Mouse (Mus musculus) thymus, adult 2 months (tissue): ENCODE measurements around the gene Txlnb.

Source experiments
- CTCF ChIP-seq: fragments of 200-500 bp; IDR thresholded peaks from 2 replicates; pipeline ENCODE4 v1.5.1; 2012; ENCODE audit warnings: mild to moderate bottlenecking, control low read depth, low read length, moderate library complexity, borderline replicate concordance; ENCODE audit not compliant: control insufficient read depth, poor library complexity, insufficient read depth; ENCODE audit errors: extremely low read depth
- POLR2A ChIP-seq: fragments of 200-500 bp; IDR thresholded peaks from 2 replicates; pipeline ENCODE4 v1.6.1; 2012; ENCODE audit warnings: mild to moderate bottlenecking, low read length, control low read depth, moderate library complexity; ENCODE audit not compliant: control insufficient read depth, poor library complexity, insufficient read depth; ENCODE audit errors: extremely low read depth

DNA sequence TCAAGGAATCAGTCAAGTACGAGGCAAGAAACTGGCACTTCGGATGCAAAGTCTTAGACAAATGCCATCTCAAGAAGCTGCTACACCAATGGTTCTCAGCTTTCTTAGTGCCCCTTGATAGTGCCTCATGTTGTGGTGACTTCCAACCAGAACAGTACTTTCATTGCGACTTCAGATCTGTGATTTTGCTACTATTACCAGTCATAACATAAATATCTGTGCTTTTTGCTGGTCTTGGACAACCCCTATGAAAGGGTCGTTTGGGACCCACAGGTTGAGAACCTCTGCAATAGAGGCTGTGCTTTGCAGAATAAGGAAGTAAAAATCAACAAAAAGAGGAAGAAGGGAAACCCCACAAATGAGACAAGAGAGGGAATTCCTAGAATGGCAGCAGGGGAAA lies 7.7 kb upstream of the Txlnb start:
- TF ChIP-seq CTCF (no peak), POLR2A (no peak)
